Mouse (Mus musculus) kidney, postnatal 25 days (tissue): ENCODE data around the gene Gm3604.
A peak's percentile ranks its signal among the peaks of the same experiment; 100 is the strongest.
"Not testable (repeated sequence)": the region's sequence is repeated elsewhere in the genome, so short reads cannot be mapped to it uniquely, and the experiment has no call there.

Source experiments
- DNase-seq, 2 experiments: peaks; one replicate each; pipeline ENCODE4 v3.0.0; 2021; ENCODE audit warnings: mixed read lengths in 2 of 2

Gm3604 gene

DNA sequence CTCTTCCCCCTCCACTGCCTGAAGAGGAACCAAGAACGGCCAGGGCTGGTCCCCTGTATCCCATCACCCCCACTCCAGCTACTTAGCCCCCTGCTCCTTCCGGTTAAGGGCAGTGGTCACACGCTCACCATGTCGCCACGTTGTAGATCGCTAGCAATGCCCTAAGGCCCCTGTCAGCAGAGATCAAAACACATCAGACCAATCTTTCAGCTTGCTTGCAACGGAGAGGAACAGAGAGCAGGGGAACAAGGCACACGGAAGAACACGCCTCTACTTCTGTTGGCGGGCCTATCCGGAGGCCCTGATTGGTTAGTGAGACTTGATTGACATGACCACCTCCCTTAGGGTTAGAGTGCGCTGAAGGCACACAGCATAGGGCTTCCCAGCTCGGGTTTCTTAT lies at the start of gene Gm3604:
Gene Gm3604 (minus strand): TSS at position 226 of the 400 bp plus-strand sequence.
- DNase-seq = peak; percentile 72 to 77

DNA sequence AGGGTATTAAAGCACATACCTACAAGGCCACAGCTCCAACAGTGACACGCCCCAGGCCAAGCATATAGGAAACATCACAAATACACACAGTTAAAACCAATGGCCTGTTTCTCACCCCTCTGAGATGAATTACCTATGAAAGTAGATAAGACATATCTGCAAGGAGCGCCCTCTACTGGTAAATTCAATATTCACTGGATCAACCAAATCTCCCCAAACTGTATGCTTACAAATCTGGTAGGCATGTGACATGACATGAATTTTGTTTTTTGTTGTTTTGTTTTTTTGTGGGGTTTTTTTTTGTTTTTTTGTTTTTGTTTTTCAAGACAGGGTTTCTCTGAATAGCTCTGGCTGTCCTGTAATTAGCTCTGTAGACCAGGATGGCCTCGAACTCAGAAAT lies 16.2 kb upstream of the Gm3604 start:
- not testable (repeated sequence) for DNase-seq

DNA sequence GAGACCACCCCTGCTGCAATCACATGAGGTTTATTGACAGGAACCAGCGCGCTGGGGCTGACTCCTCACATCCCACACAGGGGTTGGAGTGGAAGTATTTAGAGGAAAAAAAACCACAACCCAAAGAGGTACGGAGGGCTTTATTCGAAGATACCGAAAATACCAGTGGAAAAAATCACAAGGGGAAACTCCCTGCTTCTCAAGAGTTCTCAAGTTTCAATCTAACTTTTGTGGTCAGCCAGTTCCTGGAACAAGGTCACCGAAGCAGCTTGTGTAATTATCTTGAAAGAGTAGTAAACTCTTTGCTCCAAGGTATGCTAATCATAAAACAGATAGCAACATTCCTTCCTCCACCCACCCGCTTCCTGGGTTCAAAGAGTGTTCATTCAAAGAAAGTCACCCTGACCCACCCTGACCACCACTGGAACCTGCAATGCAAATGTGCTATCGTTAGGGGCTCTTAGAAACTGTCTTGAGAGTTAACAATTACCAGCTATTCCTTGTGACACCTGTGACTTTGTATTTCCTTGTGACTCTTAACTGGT lies 7.2 kb upstream of the Gm3604 start:
- DNase-seq = not testable (repeated sequence)

DNA sequence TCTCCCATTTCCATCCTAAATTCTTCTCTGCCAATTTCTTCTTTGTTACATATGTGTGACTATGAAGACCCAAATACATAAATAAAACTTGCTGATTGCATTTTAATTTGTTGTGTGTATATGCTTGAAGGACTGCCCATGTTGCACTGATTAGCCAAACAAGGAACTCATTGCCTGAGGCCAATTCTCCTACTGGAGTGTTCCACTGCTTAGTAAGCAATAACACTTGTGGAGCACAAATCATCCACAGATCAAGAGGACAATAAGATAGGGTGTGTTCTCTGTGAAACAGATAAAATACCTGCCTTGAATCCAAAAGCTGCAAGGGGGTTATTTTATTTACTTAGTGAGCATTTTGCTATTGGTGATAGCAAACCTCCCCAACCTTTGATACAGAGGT lies 51.2 kb downstream of the Gm3604 start:
- DNase-seq = no peak

DNA sequence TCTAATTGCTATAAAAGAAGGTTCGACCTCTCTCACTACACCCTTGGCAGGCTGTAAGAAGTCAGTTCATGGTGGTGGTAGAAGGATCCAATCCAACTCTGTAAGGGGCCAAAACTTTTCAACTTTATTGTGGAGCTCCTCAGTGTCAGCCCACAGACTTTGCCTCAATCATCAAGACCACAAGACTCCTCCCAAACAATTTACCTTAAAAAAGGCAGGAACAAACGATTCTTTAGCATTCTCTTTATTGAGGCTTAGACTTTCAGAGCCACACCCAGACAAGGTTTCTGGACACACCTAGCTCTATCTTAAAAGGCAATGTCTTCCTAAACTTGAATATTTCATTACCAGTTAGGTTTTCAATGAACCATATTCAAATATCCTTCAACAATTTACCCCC lies 51.6 kb downstream of the Gm3604 start:
- no peak for DNase-seq
